In the genomic region with DNA sequence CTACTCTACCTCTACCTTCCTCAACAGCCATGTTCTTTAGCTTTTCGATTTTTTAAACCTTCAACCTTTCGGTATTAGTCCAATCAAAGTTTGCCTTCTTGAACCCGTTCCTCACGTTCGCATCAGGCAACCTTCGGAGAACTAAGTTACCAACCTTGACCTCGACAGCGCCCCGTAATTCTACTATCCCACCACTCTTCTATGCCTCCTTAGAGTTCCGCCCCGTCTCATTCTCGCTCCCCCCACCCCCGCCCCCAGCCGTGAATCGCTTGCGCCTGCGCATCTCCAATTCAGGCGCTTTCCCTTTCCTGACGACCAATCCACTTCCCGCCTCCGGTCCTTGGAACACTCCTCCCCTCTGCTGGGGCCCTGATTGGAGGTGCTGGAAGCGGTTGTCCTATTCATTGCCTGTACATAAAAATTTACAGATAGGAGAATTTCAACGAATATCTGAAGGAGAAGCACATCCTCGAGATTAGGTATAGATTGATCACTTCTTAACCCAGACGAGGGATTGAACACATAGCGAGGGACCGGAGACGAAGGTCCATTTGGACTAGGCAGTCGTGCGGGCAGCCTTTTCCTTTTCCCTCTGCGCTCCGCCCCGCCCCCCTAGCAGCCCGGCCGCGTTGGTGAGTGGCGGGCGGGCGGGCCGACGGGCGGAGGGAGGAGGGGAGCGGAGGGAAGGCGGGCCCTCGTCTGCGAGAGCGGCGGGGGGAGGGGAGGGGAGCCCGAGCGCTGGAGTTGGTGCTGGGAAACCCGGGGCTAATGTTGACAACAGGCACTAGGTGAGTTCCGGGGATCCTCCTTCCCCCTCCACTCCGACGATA, we compare ENCODE assay signal across 8 mouse cellular contexts. TPM values are rescaled to one million over a fixed set of nuclear protein-coding genes. Genes with fewer than 3 reads are reported as not detected.
DNase-seq lines count a peak whose midpoint lies in the region; ATAC-seq lines count a peak whose summit lies in the region.

A gene (plus strand): TSS at position 704 of the 830 bp plus-strand sequence.

- H3K27me3 ChIP-seq in hindbrain, embryonic 12.5 days: no peaks in the 10 kb centered on the region

- WGBS in hindbrain, embryonic 12.5 days: 1% methylated on average over 45 of the region's 54 CpGs

- DNase-seq in NIH3T3 (ENCODE audit: low read depth): peak; percentile 96
- DNase-seq in cerebellum, postnatal 10 days: peak; percentile 99
- peak; percentile 94 for DNase-seq in frontal cortex, postnatal 10 days (ENCODE audit: low spot score in 2 of 2)
- peak; percentile 96 for DNase-seq in layer of hippocampus, postnatal 14 days (ENCODE audit: low spot score in 2 of 2)
- DNase-seq in lung, postnatal 14 days: peak; percentile 96
- peak; percentile 95 for DNase-seq in retina, adult 2 months (ENCODE audit: low read depth, low spot score)
- DNase-seq in thymus, postnatal 36 days: peak; percentile 94

- H3K4me2 ChIP-seq in hindbrain, embryonic 12.5 days (replicated peaks): peak within 1 kb of the TSS; percentile 79

- peak; percentile 96 for ATAC-seq in hindbrain, embryonic 12.5 days (ENCODE audit: low FRiP score)

- peak within 1 kb of the TSS; percentile 91 for H3K4me3 ChIP-seq in hindbrain, embryonic 12.5 days

- peak within 1 kb of the TSS; percentile 88 for H3K27ac ChIP-seq in hindbrain, embryonic 12.5 days

- H3K9ac ChIP-seq in hindbrain, embryonic 12.5 days: peak within 1 kb of the TSS; percentile 94

- no peaks in the 10 kb centered on the region for H3K36me3 ChIP-seq in hindbrain, embryonic 12.5 days

- H3K4me1 ChIP-seq in hindbrain, embryonic 12.5 days: peaks cover 12% of the 10 kb centered on the region

- H3K9me3 ChIP-seq in hindbrain, embryonic 12.5 days (replicated peaks): no peaks in the 10 kb centered on the region

RNA-seq across cellular contexts. Expression of the gene that starts here (rescaled TPM):
- polyA plus RNA-seq in hindbrain, embryonic 12.5 days (2016; fragmentation: Nextera tagmentation; extraction: Ambion mirVana): 12.9 and 14.9 TPM in 2 replicates
- 10 to 100 TPM; 23.6 to 26.2 TPM for total RNA-seq in layer of hippocampus, postnatal 14 days (2021)

Comparison
In these comparisons a context has a peak if more than half of its experiments do, and no peak if none do; other contexts are left out.
1. Peak in every context shown above with its lines: DNase-seq, ATAC-seq, H3K4me3 ChIP-seq and H3K27ac ChIP-seq.